Mouse (Mus musculus): Measurements from ENCODE around the gene Capg. TPM values are rescaled to one million over a fixed set of nuclear protein-coding genes. Genes with fewer than 3 reads are reported as not detected.
A peak's percentile ranks its signal among the peaks of the same experiment; 100 is the strongest.

Capg gene
- polyA plus RNA-seq, 1 experiment from 2014 or later = 15.0 TPM

- no peak overlapping the region for H3K9ac ChIP-seq
- H3K27me3 ChIP-seq = no peaks in the 10 kb centered on the region
- no peak overlapping the region for H3K4me3 ChIP-seq
- H3K27ac ChIP-seq = no peak overlapping the region
- no peaks in the 10 kb centered on the region for H3K4me1 ChIP-seq
- H3K9me3 ChIP-seq (replicated peaks) = no peaks in the 10 kb centered on the region
- no peak for ATAC-seq (ENCODE audit: low FRiP score)
- WGBS = 76% methylated on average over 11 of the region's 11 CpGs
- H3K36me3 ChIP-seq = peaks cover 28% of the 10 kb centered on the region
- no peak overlapping the region for H3K4me2 ChIP-seq (replicated peaks)
Observed at GRCm38 (mm10) chr6:72581625-72582382, 37.6 kb downstream of the Capg start.

GRCm38 (mm10) chr6:72583211-72583839 lies 39.1 kb downstream of the Capg start:
- Histone ChIP-seq H3K4me1 (no peaks in the 10 kb centered on the region), H3K9me3 (replicated peaks) (no peaks in the 10 kb centered on the region), H3K36me3 (peaks cover 20% of the 10 kb centered on the region; the same call in 1 of the 2 replicates), H3K9ac (no peak overlapping the region), H3K27ac (no peak overlapping the region), H3K4me2 (replicated peaks) (no peak overlapping the region), H3K4me3 (no peak overlapping the region), H3K27me3 (no peaks in the 10 kb centered on the region)
- ATAC-seq (ENCODE audit: low FRiP score) = no peak
- WGBS = 81% methylated on average over 4 of the region's 4 CpGs

- 76% methylated on average over 11 of the region's 11 CpGs for WGBS
- Histone ChIP-seq H3K27ac (no peak overlapping the region), H3K4me3 (no peak overlapping the region), H3K9ac (no peak overlapping the region), H3K4me2 (replicated peaks) (no peak overlapping the region), H3K27me3 (no peaks in the 10 kb centered on the region), H3K4me1 (no peaks in the 10 kb centered on the region), H3K36me3 (peaks cover 18% of the 10 kb centered on the region; the same call in 1 of the 2 replicates), H3K9me3 (replicated peaks) (no peaks in the 10 kb centered on the region)
- no peak for ATAC-seq (ENCODE audit: low FRiP score)
Observed at GRCm38 (mm10) chr6:72584154-72584553, 40.0 kb downstream of the Capg start.

GRCm38 (mm10) chr6:72586701-72587100 lies 42.5 kb downstream of the Capg start:
- H3K9me3 ChIP-seq (replicated peaks) = no peaks in the 10 kb centered on the region
- no peak for ATAC-seq (ENCODE audit: low FRiP score)

GRCm38 (mm10) chr6:72588307-72588706 lies 44.1 kb downstream of the Capg start:
- no peak overlapping the region for H3K27ac ChIP-seq
- H3K4me1 ChIP-seq = no peaks in the 10 kb centered on the region
- 0 out of 2 replicates have a peak, but pooled peaks cover 9% of the 10 kb centered on the region for H3K36me3 ChIP-seq
- no peak for ATAC-seq (ENCODE audit: low FRiP score)
- no peaks in the 10 kb centered on the region for H3K9me3 ChIP-seq (replicated peaks)
- no peak overlapping the region for H3K4me3 ChIP-seq
- no peak overlapping the region for H3K9ac ChIP-seq
- H3K27me3 ChIP-seq = no peaks in the 10 kb centered on the region
- no peak overlapping the region for H3K4me2 ChIP-seq (replicated peaks)

More at GRCm38 (mm10) chr6:72586701-72587100, 42.5 kb downstream of the Capg start:
- 0 out of 2 replicates have a peak, but pooled peaks cover 9% of the 10 kb centered on the region for H3K36me3 ChIP-seq
- H3K9ac ChIP-seq = no peak overlapping the region
- no peak overlapping the region for H3K4me2 ChIP-seq (replicated peaks)
- H3K4me1 ChIP-seq = no peaks in the 10 kb centered on the region
- H3K27ac ChIP-seq = no peak overlapping the region
- 82% methylated on average over 3 of the region's 3 CpGs for WGBS
- no peaks in the 10 kb centered on the region for H3K27me3 ChIP-seq
- no peak overlapping the region for H3K4me3 ChIP-seq

- no peak overlapping the region for H3K9ac ChIP-seq
- ATAC-seq (ENCODE audit: low FRiP score) = no peak
- no peaks in the 10 kb centered on the region for H3K4me1 ChIP-seq
- H3K27ac ChIP-seq = no peak overlapping the region
- H3K4me2 ChIP-seq (replicated peaks) = no peak overlapping the region
- no peaks in the 10 kb centered on the region for H3K9me3 ChIP-seq (replicated peaks)
- H3K36me3 ChIP-seq = 0 out of 2 replicates have a peak, but pooled peaks cover 5% of the 10 kb centered on the region
- H3K4me3 ChIP-seq = no peak overlapping the region
- H3K27me3 ChIP-seq = no peaks in the 10 kb centered on the region
Observed at GRCm38 (mm10) chr6:72590111-72590510, 45.9 kb downstream of the Capg start.

- Histone ChIP-seq H3K36me3 (no peaks in the 10 kb centered on the region), H3K4me2 (replicated peaks) (no peak overlapping the region), H3K27me3 (no peaks in the 10 kb centered on the region), H3K27ac (no peak overlapping the region), H3K4me1 (peaks cover 11% of the 10 kb centered on the region), H3K9me3 (replicated peaks) (no peaks in the 10 kb centered on the region), H3K9ac (no peak overlapping the region), H3K4me3 (no peak overlapping the region)
- 79% methylated on average over 6 of the region's 6 CpGs for WGBS
- ATAC-seq (ENCODE audit: low FRiP score) = no peak
Observed at GRCm38 (mm10) chr6:72593011-72593803, 49.0 kb downstream of the Capg start.

GRCm38 (mm10) chr6:72593914-72594313 lies 49.7 kb downstream of the Capg start:
- no peak for ATAC-seq (ENCODE audit: low FRiP score)
- H3K36me3 ChIP-seq = no peaks in the 10 kb centered on the region
- H3K4me1 ChIP-seq = peaks cover 15% of the 10 kb centered on the region
- H3K9ac ChIP-seq = no peak overlapping the region
- no peak overlapping the region for H3K4me2 ChIP-seq (replicated peaks)
- H3K27ac ChIP-seq = no peak overlapping the region
- H3K27me3 ChIP-seq = no peaks in the 10 kb centered on the region
- H3K9me3 ChIP-seq (replicated peaks) = no peaks in the 10 kb centered on the region
- WGBS = 75% methylated on average over 5 of the region's 5 CpGs
- H3K4me3 ChIP-seq = no peak overlapping the region

GRCm38 (mm10) chr6:72597083-72597874 lies 53.1 kb downstream of the Capg start:
- Histone ChIP-seq H3K4me1 (peaks cover 17% of the 10 kb centered on the region), H3K4me3 (peak overlapping the region; percentile 61), H3K27ac (no peak overlapping the region), H3K9me3 (replicated peaks) (no peaks in the 10 kb centered on the region), H3K27me3 (no peaks in the 10 kb centered on the region), H3K36me3 (no peaks in the 10 kb centered on the region), H3K9ac (peak overlapping the region; percentile 69), H3K4me2 (replicated peaks) (peak overlapping the region; percentile 66)
- 57% methylated on average over 13 of the region's 13 CpGs for WGBS
- ATAC-seq (ENCODE audit: low FRiP score) = no peak

- 2% methylated on average over 38 of the region's 38 CpGs for WGBS
- peaks cover 17% of the 10 kb centered on the region for H3K4me1 ChIP-seq
- H3K27ac ChIP-seq = no peak within 1 kb of the TSS
Observed at GRCm38 (mm10) chr6:72597956-72598753, 54.0 kb downstream of the Capg start, which contains the start of the genes Elmod3 and Retsat. Elmod3 (minus strand) TSS chr6:72598413. Retsat (plus strand) TSS chr6:72598475.

More at GRCm38 (mm10) chr6:72597956-72598753, 54.0 kb downstream of the Capg start, which contains the start of the genes Elmod3 and Retsat:
- Histone ChIP-seq H3K27me3 (no peaks in the 10 kb centered on the region), H3K9me3 (replicated peaks) (no peaks in the 10 kb centered on the region), H3K4me3 (peak within 1 kb of the TSS; percentile 61), H3K4me2 (replicated peaks) (peak within 1 kb of the TSS; percentile 66), H3K9ac (peak within 1 kb of the TSS; percentile 69), H3K36me3 (no peaks in the 10 kb centered on the region)
- ATAC-seq (ENCODE audit: low FRiP score) = peak; percentile 92
